Comparison of ENCODE assay signal across 9 mouse cellular contexts in genomic region chr6:149187371-149187770, GRCm38 (mm10). TPM values are rescaled to one million over a fixed set of nuclear protein-coding genes. Genes with fewer than 3 reads are reported as not detected.
DNase-seq lines count a peak whose midpoint lies in the region; ATAC-seq and TF ChIP-seq lines count a peak whose summit lies in the region.
"Had no signal": no experiment of that assay in that cellular context is flagged by ENCODE, and none has a peak within 500 bp of the region (broad histone marks: within the 10 kb centered on the region; RNA-seq: fewer than 3 reads in every experiment).

No protein-coding gene starts in this region.

- no peaks in the 10 kb centered on the region; the same call in 1 of the 2 replicates for H3K4me1 ChIP-seq in embryonic facial prominence, embryonic 14.5 days (ENCODE audit: control insufficient read depth, insufficient read depth, low read length)
- H3K4me1 ChIP-seq in intestine, embryonic 16.5 days (ENCODE audit: control insufficient read depth, insufficient read depth, low read length): peaks cover 7% of the 10 kb centered on the region; the same call in 1 of the 2 replicates
- peaks cover 14% of the 10 kb centered on the region for H3K4me1 ChIP-seq in neural tube, embryonic 12.5 days

- peak overlapping the region; percentile 98; the same call in 1 of the 2 replicates for H3K9ac ChIP-seq in embryonic facial prominence, embryonic 14.5 days (ENCODE audit: low read depth, low read length)
- no peak overlapping the region for H3K9ac ChIP-seq in intestine, embryonic 16.5 days (ENCODE audit: low read depth, low read length)
- H3K9ac ChIP-seq in neural tube, embryonic 12.5 days: peak overlapping the region; percentile 91; the same call in 1 of the 2 replicates

- intact Hi-C loops in left cerebral cortex, postnatal 10 days (cut with DNase I): no loop called here

- H3K27me3 ChIP-seq in embryonic facial prominence, embryonic 14.5 days (replicated peaks; ENCODE audit: control insufficient read depth, insufficient read depth, low read length): no peaks in the 10 kb centered on the region
- no peaks in the 10 kb centered on the region for H3K27me3 ChIP-seq in intestine, embryonic 16.5 days (replicated peaks; ENCODE audit: control insufficient read depth, insufficient read depth, low read length)
- H3K27me3 ChIP-seq in neural tube, embryonic 12.5 days (replicated peaks): no peaks in the 10 kb centered on the region

- WGBS in embryonic facial prominence, embryonic 14.5 days: 72% methylated on average over 1 of the region's 1 CpGs
- 57% methylated on average over 1 of the region's 1 CpGs for WGBS in intestine, embryonic 16.5 days
- 67% methylated on average over 1 of the region's 1 CpGs for WGBS in neural tube, embryonic 12.5 days

- peaks cover 22% of the 10 kb centered on the region for H3K36me3 ChIP-seq in embryonic facial prominence, embryonic 14.5 days (ENCODE audit: control insufficient read depth, insufficient read depth, low read length)
- H3K36me3 ChIP-seq in intestine, embryonic 16.5 days (ENCODE audit: control insufficient read depth, insufficient read depth, low read length): peaks cover 6% of the 10 kb centered on the region
- H3K36me3 ChIP-seq in neural tube, embryonic 12.5 days: peaks cover 16% of the 10 kb centered on the region

- H3K27ac ChIP-seq in layer of hippocampus, adult 2 months: no peak overlapping the region
- no peak overlapping the region for H3K27ac ChIP-seq in embryonic facial prominence, embryonic 14.5 days (replicated peaks; ENCODE audit: low read depth, low read length)
- no peak overlapping the region for H3K27ac ChIP-seq in intestine, embryonic 16.5 days (ENCODE audit: low read length)
- H3K27ac ChIP-seq in neural tube, embryonic 12.5 days: no peak overlapping the region

- no peak for TF ChIP-seq CTCF in layer of hippocampus, adult 2 months (conservative IDR thresholded peaks at IDR 0.05)

- ATAC-seq in embryonic facial prominence, embryonic 14.5 days (ENCODE audit: low read depth): no peak
- ATAC-seq in intestine, embryonic 16.5 days: no peak
- no peak for ATAC-seq in neural tube, embryonic 12.5 days (ENCODE audit: low FRiP score, low read depth)

- H3K4me2 ChIP-seq in embryonic facial prominence, embryonic 14.5 days (ENCODE audit: low read depth, low read length): peak overlapping the region; percentile 78
- peak overlapping the region; percentile 69 for H3K4me2 ChIP-seq in intestine, embryonic 16.5 days (ENCODE audit: low read depth, low read length)
- peak overlapping the region; percentile 67 for H3K4me2 ChIP-seq in neural tube, embryonic 12.5 days (replicated peaks)

- H3K9me3 ChIP-seq in embryonic facial prominence, embryonic 14.5 days (ENCODE audit: control insufficient read depth, low read length): no peaks in the 10 kb centered on the region
- no peaks in the 10 kb centered on the region for H3K9me3 ChIP-seq in intestine, embryonic 16.5 days (ENCODE audit: control insufficient read depth, low read length)
- H3K9me3 ChIP-seq in neural tube, embryonic 12.5 days: no peaks in the 10 kb centered on the region

- peak overlapping the region; percentile 73 for H3K4me3 ChIP-seq in layer of hippocampus, adult 2 months
- H3K4me3 ChIP-seq in embryonic facial prominence, embryonic 14.5 days (ENCODE audit: low read depth, low read length): peak overlapping the region; percentile 89
- peak overlapping the region; percentile 84 for H3K4me3 ChIP-seq in intestine, embryonic 16.5 days (ENCODE audit: low read length)
- peak overlapping the region; percentile 83 for H3K4me3 ChIP-seq in neural tube, embryonic 12.5 days

- no peak for DNase-seq in layer of hippocampus, adult 2 months (ENCODE audit: low spot score in 2 of 2)
- no peak for DNase-seq in layer of hippocampus, adult 18-20 months (ENCODE audit: low spot score in 2 of 2)
- DNase-seq in embryonic facial prominence, embryonic 14.5 days (ENCODE audit: low spot score): no peak
- no peak for DNase-seq in frontal cortex, postnatal 10 days (ENCODE audit: low spot score in 2 of 2)
- DNase-seq in left cerebral cortex, postnatal 10 days (ENCODE audit: extremely low spot score in 1 of 2, low spot score in 2 of 2): no peak
- no peak for DNase-seq in adrenal gland, adult 2 months

RNA-seq across cellular contexts. Expression of gene Amn1, which starts 1.1 kb away (rescaled TPM):
- 10 to 100 TPM; 30.9 to 31.6 TPM for total RNA-seq in layer of hippocampus, adult 2 months (2021)
- 10 to 100 TPM; 24.7 to 26.6 TPM for total RNA-seq in layer of hippocampus, adult 18-20 months (2021)
- 27.1 and 30.5 TPM in 2 replicates for polyA plus RNA-seq in embryonic facial prominence, embryonic 14.5 days (2014; fragmentation: Nextera tagmentation; extraction: Ambion mirVana)
- 20.4 and 21.7 TPM in 2 replicates for polyA plus RNA-seq in intestine, embryonic 16.5 days (2015; fragmentation: Nextera tagmentation; extraction: Ambion mirVana)
- polyA plus RNA-seq in neural tube, embryonic 12.5 days (2016; fragmentation: Nextera tagmentation; extraction: Ambion mirVana): 85.0 and 87.9 TPM in 2 replicates
- 10 to 100 TPM; 37.8 to 39.2 TPM for total RNA-seq in left cerebral cortex, postnatal 10 days (2021)
- 10 to 100 TPM; 22.1 to 23.0 TPM for total RNA-seq in adrenal gland, adult 2 months (2021)
- polyA plus RNA-seq in adrenal gland, adult 2 months (2012; rRNA removed): 9.1 and 9.2 TPM in 2 replicates

RNA-seq across cellular contexts. Expression of gene Etfbkmt, which starts 47.7 kb away (rescaled TPM):
- total RNA-seq in layer of hippocampus, adult 2 months (2021): 1 to 10 TPM; 2.8 to 2.9 TPM
- 1 to 10 TPM; 2.9 to 3.6 TPM for total RNA-seq in layer of hippocampus, adult 18-20 months (2021)
- polyA plus RNA-seq in embryonic facial prominence, embryonic 14.5 days (2014; fragmentation: Nextera tagmentation; extraction: Ambion mirVana): 11.1 and 12.3 TPM in 2 replicates
- 16.1 and 17.1 TPM in 2 replicates for polyA plus RNA-seq in intestine, embryonic 16.5 days (2015; fragmentation: Nextera tagmentation; extraction: Ambion mirVana)
- polyA plus RNA-seq in neural tube, embryonic 12.5 days (2016; fragmentation: Nextera tagmentation; extraction: Ambion mirVana): 6.5 and 7.3 TPM in 2 replicates
- total RNA-seq in left cerebral cortex, postnatal 10 days (2021): 1 to 10 TPM; 1.6 to 2.3 TPM
- total RNA-seq in adrenal gland, adult 2 months (2021): 10 to 100 TPM; 15.2 to 38.4 TPM
- 1.8 and 3.4 TPM in 2 replicates for polyA plus RNA-seq in adrenal gland, adult 2 months (2012; rRNA removed)

RNA-seq across cellular contexts. Expression of gene Gm10203, which starts 57.4 kb away (rescaled TPM):
- total RNA-seq in layer of hippocampus, adult 2 months (2021): not detected
- total RNA-seq in layer of hippocampus, adult 18-20 months (2021): not detected
- polyA plus RNA-seq in embryonic facial prominence, embryonic 14.5 days (2014; fragmentation: Nextera tagmentation; extraction: Ambion mirVana): not detected in 2 replicates
- polyA plus RNA-seq in intestine, embryonic 16.5 days (2015; fragmentation: Nextera tagmentation; extraction: Ambion mirVana): not detected in 2 replicates
- polyA plus RNA-seq in neural tube, embryonic 12.5 days (2016; fragmentation: Nextera tagmentation; extraction: Ambion mirVana): not detected in 2 replicates
- total RNA-seq in left cerebral cortex, postnatal 10 days (2021): not detected
- total RNA-seq in adrenal gland, adult 2 months (2021): not detected
- not detected in 2 replicates for polyA plus RNA-seq in adrenal gland, adult 2 months (2012; rRNA removed)
- total RNA-seq: granulocyte monocyte progenitor cell, adult 5-6 weeks had no signal
